Mouse (Mus musculus) bone marrow, adult 2 months (tissue): ENCODE data around the gene Eif4e3.

Experiments
- CTCF ChIP-seq: fragments of 200-500 bp; IDR thresholded peaks from 2 replicates; pipeline ENCODE4 v1.5.1; 2011; ENCODE audit warnings: low read length, control low read depth; ENCODE audit not compliant: control insufficient read depth, insufficient read depth
- POLR2A ChIP-seq: fragments of 200-500 bp; IDR thresholded peaks from 2 replicates; pipeline ENCODE4 v1.6.1; 2011; ENCODE audit warnings: low read depth, mild to moderate bottlenecking, control low read depth, low read length, borderline replicate concordance; ENCODE audit not compliant: control insufficient read depth

DNA sequence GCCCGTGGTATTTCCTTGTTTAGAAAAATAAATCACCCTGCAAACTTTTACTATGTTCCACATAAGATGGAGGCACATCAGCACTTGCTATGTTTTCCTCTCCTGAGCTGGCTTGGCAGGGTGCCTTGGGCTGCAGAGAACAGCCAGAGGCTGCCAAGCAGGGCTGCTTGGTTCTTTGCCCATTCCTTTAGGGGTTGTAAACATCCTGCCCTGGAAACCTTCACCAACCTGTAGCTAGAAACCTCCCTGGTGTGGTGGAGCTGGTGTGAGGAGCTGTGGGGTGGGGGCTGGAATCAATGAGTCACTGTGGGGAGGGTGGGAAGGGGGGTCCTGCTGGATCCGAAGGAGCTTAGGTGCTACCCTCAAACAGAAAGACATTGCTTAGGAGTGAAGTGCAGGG lies 61.8 kb downstream of the Eif4e3 start:
- no peak for TF ChIP-seq POLR2A
- no peak for TF ChIP-seq CTCF
